Mouse (Mus musculus): ENCODE data around the gene Sema4a. TPM values are rescaled to one million over a fixed set of nuclear protein-coding genes. Genes with fewer than 3 reads are reported as not detected.

Gene Sema4a
- polyA plus RNA-seq, 1 experiment from 2014 or later = 27.9 TPM

- ATAC-seq (ENCODE audit: low FRiP score, low TSS enrichment) = no peak
- H3K36me3 ChIP-seq (ENCODE audit: control insufficient read depth, insufficient read depth, low read length) = peaks cover 18% of the 10 kb centered on the region
Measured at GRCm38 (mm10) chr3:88418016-88418415, 43.0 kb downstream of the Sema4a start.

GRCm38 (mm10) chr3:88415668-88416067, 45.3 kb downstream of the Sema4a start:
- TF ChIP-seq EP300 (optimal IDR thresholded peaks at IDR 0.05) = no peak
- no peak for TF ChIP-seq CTCF (IDR thresholded peaks at IDR 0.05; ENCODE audit: low read depth)
- Histone ChIP-seq H3K4me2 (replicated peaks; ENCODE audit: low read depth) (no peak overlapping the region), H3K36me3 (ENCODE audit: control insufficient read depth, insufficient read depth, low read length) (peaks cover 18% of the 10 kb centered on the region), H3K9me3 (ENCODE audit: control insufficient read depth, low read length) (no peaks in the 10 kb centered on the region), H3K4me1 (replicated peaks; ENCODE audit: control insufficient read depth, insufficient read depth) (no peaks in the 10 kb centered on the region), H3K9ac (ENCODE audit: low read length) (peak overlapping the region; percentile 35), H3K4me3 (ENCODE audit: low read depth, low read length) (no peak overlapping the region), H3K27me3 (ENCODE audit: control insufficient read depth, insufficient read depth, low read length) (no peaks in the 10 kb centered on the region), H3K27ac (replicated peaks) (peak overlapping the region; percentile 35; the same call in 1 of the 2 replicates)
- 53% methylated on average over 4 of the region's 4 CpGs for WGBS
- peak; percentile 32 for DNase-seq (ENCODE audit: low spot score)
- peak; percentile 78 for ATAC-seq (ENCODE audit: low FRiP score, low TSS enrichment)

More at GRCm38 (mm10) chr3:88418016-88418415, 43.0 kb downstream of the Sema4a start:
- H3K9me3 ChIP-seq (ENCODE audit: control insufficient read depth, low read length) = no peaks in the 10 kb centered on the region
- DNase-seq (ENCODE audit: low spot score) = no peak
- TF ChIP-seq CTCF (IDR thresholded peaks at IDR 0.05; ENCODE audit: low read depth) (0 out of 2 replicates have a peak, but pooled peaks have one; percentile 9), EP300 (optimal IDR thresholded peaks at IDR 0.05) (no peak)
- no peak overlapping the region for H3K9ac ChIP-seq (ENCODE audit: low read length)
- H3K4me3 ChIP-seq (ENCODE audit: low read depth, low read length) = no peak overlapping the region
- no peak overlapping the region for H3K4me2 ChIP-seq (replicated peaks; ENCODE audit: low read depth)
- H3K4me1 ChIP-seq (replicated peaks; ENCODE audit: control insufficient read depth, insufficient read depth) = 0 out of 2 replicates have a peak, but pooled peaks cover 4% of the 10 kb centered on the region
- no peaks in the 10 kb centered on the region for H3K27me3 ChIP-seq (ENCODE audit: control insufficient read depth, insufficient read depth, low read length)
- WGBS = 70% methylated on average over 6 of the region's 6 CpGs
- H3K27ac ChIP-seq (replicated peaks) = no peak overlapping the region

GRCm38 (mm10) chr3:88412636-88413035, 48.3 kb downstream of the Sema4a start:
- Histone ChIP-seq H3K4me3 (ENCODE audit: low read depth, low read length) (no peak overlapping the region), H3K4me1 (replicated peaks; ENCODE audit: control insufficient read depth, insufficient read depth) (no peaks in the 10 kb centered on the region), H3K27ac (replicated peaks) (no peak overlapping the region), H3K9me3 (ENCODE audit: control insufficient read depth, low read length) (no peaks in the 10 kb centered on the region), H3K9ac (ENCODE audit: low read length) (no peak overlapping the region), H3K4me2 (replicated peaks; ENCODE audit: low read depth) (no peak overlapping the region), H3K27me3 (ENCODE audit: control insufficient read depth, insufficient read depth, low read length) (no peaks in the 10 kb centered on the region), H3K36me3 (ENCODE audit: control insufficient read depth, insufficient read depth, low read length) (peaks cover 5% of the 10 kb centered on the region)
- WGBS = 84% methylated on average over 11 of the region's 11 CpGs
- ATAC-seq (ENCODE audit: low FRiP score, low TSS enrichment) (no peak), DNase-seq (ENCODE audit: low spot score) (no peak)
- TF ChIP-seq EP300 (optimal IDR thresholded peaks at IDR 0.05) (no peak), CTCF (IDR thresholded peaks at IDR 0.05; ENCODE audit: low read depth) (no peak)

- H3K27ac ChIP-seq (replicated peaks) = no peak overlapping the region
- H3K4me3 ChIP-seq (ENCODE audit: low read depth, low read length) = no peak overlapping the region
- H3K27me3 ChIP-seq (ENCODE audit: control insufficient read depth, insufficient read depth, low read length) = no peaks in the 10 kb centered on the region
- no peak for ATAC-seq (ENCODE audit: low FRiP score, low TSS enrichment)
- no peaks in the 10 kb centered on the region for H3K4me1 ChIP-seq (replicated peaks; ENCODE audit: control insufficient read depth, insufficient read depth)
- H3K36me3 ChIP-seq (ENCODE audit: control insufficient read depth, insufficient read depth, low read length) = peaks cover 5% of the 10 kb centered on the region
- H3K9ac ChIP-seq (ENCODE audit: low read length) = no peak overlapping the region
- DNase-seq (ENCODE audit: low spot score) = no peak
- TF ChIP-seq CTCF (IDR thresholded peaks at IDR 0.05; ENCODE audit: low read depth) = no peak
- TF ChIP-seq EP300 (optimal IDR thresholded peaks at IDR 0.05) = no peak
- no peak overlapping the region for H3K4me2 ChIP-seq (replicated peaks; ENCODE audit: low read depth)
- WGBS = 85% methylated on average over 4 of the region's 4 CpGs
- no peaks in the 10 kb centered on the region for H3K9me3 ChIP-seq (ENCODE audit: control insufficient read depth, low read length)
Measured at GRCm38 (mm10) chr3:88411681-88412080, 49.3 kb downstream of the Sema4a start.

GRCm38 (mm10) chr3:88410645-88411031, 50.3 kb downstream of the Sema4a start:
- Histone ChIP-seq H3K4me3 (ENCODE audit: low read depth, low read length) (peak overlapping the region; percentile 70), H3K9ac (ENCODE audit: low read length) (peak overlapping the region; percentile 89; the same call in 1 of the 2 replicates), H3K27ac (replicated peaks) (peak overlapping the region; percentile 96), H3K9me3 (ENCODE audit: control insufficient read depth, low read length) (no peaks in the 10 kb centered on the region), H3K27me3 (ENCODE audit: control insufficient read depth, insufficient read depth, low read length) (no peaks in the 10 kb centered on the region), H3K36me3 (ENCODE audit: control insufficient read depth, insufficient read depth, low read length) (peaks cover 5% of the 10 kb centered on the region), H3K4me2 (replicated peaks; ENCODE audit: low read depth) (peak overlapping the region; percentile 67), H3K4me1 (replicated peaks; ENCODE audit: control insufficient read depth, insufficient read depth) (no peaks in the 10 kb centered on the region; the same call in 1 of the 2 replicates)
- ATAC-seq (ENCODE audit: low FRiP score, low TSS enrichment) (no peak; the same call in 1 of the 2 replicates), DNase-seq (ENCODE audit: low spot score) (no peak)
- WGBS = 17% methylated on average over 7 of the region's 7 CpGs
- no peak for TF ChIP-seq CTCF (IDR thresholded peaks at IDR 0.05; ENCODE audit: low read depth)

GRCm38 (mm10) chr3:88409741-88410644, 51.0 kb downstream of the Sema4a start, which contains the start of gene Pmf1:
Gene Pmf1, minus strand, starts transcription at chr3:88410331.
- H3K27me3 ChIP-seq (ENCODE audit: control insufficient read depth, insufficient read depth, low read length) = no peaks in the 10 kb centered on the region
- DNase-seq (ENCODE audit: low spot score) (peak; percentile 95), ATAC-seq (ENCODE audit: low FRiP score, low TSS enrichment) (peak; percentile 94)
- no peaks in the 10 kb centered on the region; the same call in 1 of the 2 replicates for H3K4me1 ChIP-seq (replicated peaks; ENCODE audit: control insufficient read depth, insufficient read depth)
- no peaks in the 10 kb centered on the region for H3K9me3 ChIP-seq (ENCODE audit: control insufficient read depth, low read length)
- H3K4me2 ChIP-seq (replicated peaks; ENCODE audit: low read depth) = peak within 1 kb of the TSS; percentile 67
- peak within 1 kb of the TSS; percentile 89 for H3K9ac ChIP-seq (ENCODE audit: low read length)
- peaks cover 5% of the 10 kb centered on the region for H3K36me3 ChIP-seq (ENCODE audit: control insufficient read depth, insufficient read depth, low read length)
- peak within 1 kb of the TSS; percentile 70 for H3K4me3 ChIP-seq (ENCODE audit: low read depth, low read length)
- peak within 1 kb of the TSS; percentile 96 for H3K27ac ChIP-seq (replicated peaks)
- WGBS = under 1% methylated on average over 54 of the region's 54 CpGs
- TF ChIP-seq EP300 (optimal IDR thresholded peaks at IDR 0.05) = peak; percentile 79
- TF ChIP-seq CTCF (IDR thresholded peaks at IDR 0.05; ENCODE audit: low read depth) = peak; percentile 1; the same call in 1 of the 2 replicates
